Mouse (Mus musculus) layer of hippocampus, adult 18-20 months (tissue): ENCODE measurements at regions not wholly inside any gene's neighbourhood (a gene's known extent, or its start where the extent isn't known, plus 50 kb on each side); places are given as distances from the start of the nearest gene placed in this dataset.
A peak's percentile ranks its signal among the peaks of the same experiment; 100 is the strongest.

Experiments used
- DNase-seq, 2 experiments: peaks; one replicate each; pipeline ENCODE4 v3.0.0; 2022; ENCODE audit warnings: low spot score in 2 of 2

GRCm38 (mm10) chr6:55627228-55627627, 53.8 kb downstream of the Neurod6 start:
- DNase-seq = no peak

- no peak for DNase-seq
Measured at GRCm38 (mm10) chr6:55620366-55620765, 60.7 kb downstream of the Neurod6 start.

GRCm38 (mm10) chr6:55617922-55618481, 63.1 kb downstream of the Neurod6 start:
- peak; percentile 28 to 70 for DNase-seq

GRCm38 (mm10) chr6:55610395-55610794, 70.7 kb downstream of the Neurod6 start:
- no peak for DNase-seq

GRCm38 (mm10) chr6:55609976-55610375, 71.1 kb downstream of the Neurod6 start:
- no peak for DNase-seq

GRCm38 (mm10) chr6:55609053-55609452, 72.0 kb downstream of the Neurod6 start:
- no peak for DNase-seq

- peak in 1 of 2 experiments; percentile 43 for DNase-seq
Measured at GRCm38 (mm10) chr6:55597088-55597487, 84.0 kb downstream of the Neurod6 start.

- DNase-seq = peak; percentile 28 to 51
Measured at GRCm38 (mm10) chr6:55592126-55592525, 88.9 kb downstream of the Neurod6 start.

- no peak for DNase-seq
Measured at GRCm38 (mm10) chr6:55581106-55581505, 100.0 kb downstream of the Neurod6 start.

GRCm38 (mm10) chr6:55580036-55580435, 101.0 kb downstream of the Neurod6 start:
- DNase-seq = no peak

- peak in 1 of 2 experiments; percentile 38 for DNase-seq
Measured at GRCm38 (mm10) chr6:55579611-55580010, 101.5 kb downstream of the Neurod6 start.

- DNase-seq = peak in 1 of 2 experiments; percentile 36
Measured at GRCm38 (mm10) chr6:55579105-55579504, 102.0 kb downstream of the Neurod6 start.

- no peak for DNase-seq
Measured at GRCm38 (mm10) chr6:55578051-55578450, 103.0 kb downstream of the Neurod6 start.

- DNase-seq = no peak
Measured at GRCm38 (mm10) chr6:55567521-55567920, 113.5 kb downstream of the Neurod6 start.

GRCm38 (mm10) chr6:55565260-55566209, 113.8 kb downstream of the Adcyap1r1 start:
- DNase-seq = peak in 1 of 2 experiments; percentile 48

GRCm38 (mm10) chr6:55560606-55561005, 108.8 kb downstream of the Adcyap1r1 start:
- DNase-seq = no peak

- DNase-seq = no peak
Measured at GRCm38 (mm10) chr6:55559797-55560196, 108.0 kb downstream of the Adcyap1r1 start.
